Mouse (Mus musculus) E14TG2a.4 (cell line): ENCODE data around the gene Fmnl2.

Experiments used
- CTCF ChIP-seq: conservative IDR thresholded peaks from 2 replicates; pipeline ENCODE4 v1.5.1; 2014; ENCODE audit warnings: low read length
- NANOG ChIP-seq: IDR thresholded peaks from 2 replicates; pipeline ENCODE4 v1.6.1; 2014; ENCODE audit warnings: borderline replicate concordance, low read length, mixed read lengths
- POU5F1 ChIP-seq: IDR thresholded peaks from 2 replicates; pipeline ENCODE4 v1.6.1; 2014; ENCODE audit warnings: low read length, borderline replicate concordance

- TF ChIP-seq CTCF (no peak), POU5F1 (no peak), NANOG (no peak)
Measured at GRCm38 (mm10) chr2:52925062-52925461, 67.4 kb downstream of the Fmnl2 start.
